Mouse (Mus musculus): Measurements from ENCODE around the gene Pik3r1. TPM values are rescaled to one million over a fixed set of nuclear protein-coding genes. Genes with fewer than 3 reads are reported as not detected.

Pik3r1 gene
- polyA plus RNA-seq, 1 experiment = 11.4 TPM

GRCm38 (mm10) chr13:101784651-101785289 is 16.8 kb upstream of the Pik3r1 start:
- peaks cover 4% of the 10 kb centered on the region; the same call in 1 of the 2 replicates for H3K4me1 ChIP-seq (ENCODE audit: control insufficient read depth, insufficient read depth, insufficient read length, low read length)
- WGBS = 30% methylated on average over 13 of the region's 13 CpGs
- H3K27me3 ChIP-seq (ENCODE audit: control insufficient read depth, insufficient read depth, low read length) = no peaks in the 10 kb centered on the region
- H3K36me3 ChIP-seq (ENCODE audit: control insufficient read depth, insufficient read depth, low read length) = no peaks in the 10 kb centered on the region
- TF ChIP-seq POLR2A (IDR thresholded peaks at IDR 0.05; ENCODE audit: low read depth, low read length) (no peak), CTCF (IDR thresholded peaks at IDR 0.05; ENCODE audit: extremely low read depth, insufficient read length, insufficient replicate concordance, low read depth, low read length) (no peak)
- peak overlapping the region; percentile 41; the same call in 1 of the 2 replicates for H3K27ac ChIP-seq (ENCODE audit: insufficient read depth, low read depth, low read length)
- H3K4me3 ChIP-seq (ENCODE audit: low read depth, low read length) = no peak overlapping the region; the same call in 1 of the 2 replicates

GRCm38 (mm10) chr13:101779011-101779410 is 11.0 kb upstream of the Pik3r1 start:
- Histone ChIP-seq H3K4me1 (ENCODE audit: control insufficient read depth, insufficient read depth, insufficient read length, low read length) (no peaks in the 10 kb centered on the region), H3K27me3 (ENCODE audit: control insufficient read depth, insufficient read depth, low read length) (no peaks in the 10 kb centered on the region), H3K4me3 (ENCODE audit: low read depth, low read length) (no peak overlapping the region), H3K27ac (ENCODE audit: insufficient read depth, low read depth, low read length) (no peak overlapping the region), H3K36me3 (ENCODE audit: control insufficient read depth, insufficient read depth, low read length) (no peaks in the 10 kb centered on the region)
- TF ChIP-seq CTCF (IDR thresholded peaks at IDR 0.05; ENCODE audit: extremely low read depth, insufficient read length, insufficient replicate concordance, low read depth, low read length) (no peak), POLR2A (IDR thresholded peaks at IDR 0.05; ENCODE audit: low read depth, low read length) (no peak)
- 79% methylated on average over 4 of the region's 4 CpGs for WGBS

GRCm38 (mm10) chr13:101777851-101778250 is 9.8 kb upstream of the Pik3r1 start:
- no peak for TF ChIP-seq CTCF (IDR thresholded peaks at IDR 0.05; ENCODE audit: extremely low read depth, insufficient read length, insufficient replicate concordance, low read depth, low read length)
- TF ChIP-seq POLR2A (IDR thresholded peaks at IDR 0.05; ENCODE audit: low read depth, low read length) = no peak
- H3K27me3 ChIP-seq (ENCODE audit: control insufficient read depth, insufficient read depth, low read length) = no peaks in the 10 kb centered on the region
- 77% methylated on average over 3 of the region's 3 CpGs for WGBS
- H3K36me3 ChIP-seq (ENCODE audit: control insufficient read depth, insufficient read depth, low read length) = no peaks in the 10 kb centered on the region
- no peak overlapping the region for H3K27ac ChIP-seq (ENCODE audit: insufficient read depth, low read depth, low read length)
- no peak overlapping the region for H3K4me3 ChIP-seq (ENCODE audit: low read depth, low read length)
- no peaks in the 10 kb centered on the region for H3K4me1 ChIP-seq (ENCODE audit: control insufficient read depth, insufficient read depth, insufficient read length, low read length)

- H3K4me1 ChIP-seq (ENCODE audit: control insufficient read depth, insufficient read depth, insufficient read length, low read length) = peaks cover 2% of the 10 kb centered on the region; the same call in 1 of the 2 replicates
- no peaks in the 10 kb centered on the region for H3K36me3 ChIP-seq (ENCODE audit: control insufficient read depth, insufficient read depth, low read length)
- no peaks in the 10 kb centered on the region for H3K27me3 ChIP-seq (ENCODE audit: control insufficient read depth, insufficient read depth, low read length)
- H3K4me3 ChIP-seq (ENCODE audit: low read depth, low read length) = no peak overlapping the region
- no peak for TF ChIP-seq CTCF (IDR thresholded peaks at IDR 0.05; ENCODE audit: extremely low read depth, insufficient read length, insufficient replicate concordance, low read depth, low read length)
- H3K27ac ChIP-seq (ENCODE audit: insufficient read depth, low read depth, low read length) = no peak overlapping the region
Observed at GRCm38 (mm10) chr13:101771071-101771470, 3.1 kb upstream of the Pik3r1 start.

GRCm38 (mm10) chr13:101769955-101770354 is 1.9 kb upstream of the Pik3r1 start:
- H3K27me3 ChIP-seq (ENCODE audit: control insufficient read depth, insufficient read depth, low read length) = no peaks in the 10 kb centered on the region
- no peak for TF ChIP-seq POLR2A (IDR thresholded peaks at IDR 0.05; ENCODE audit: low read depth, low read length)
- TF ChIP-seq CTCF (IDR thresholded peaks at IDR 0.05; ENCODE audit: extremely low read depth, insufficient read length, insufficient replicate concordance, low read depth, low read length) = no peak
- WGBS = 83% methylated on average over 4 of the region's 4 CpGs

GRCm38 (mm10) chr13:101768630-101768991 is 594 bp upstream of the Pik3r1 start:
- H3K27me3 ChIP-seq (ENCODE audit: control insufficient read depth, insufficient read depth, low read length) = no peaks in the 10 kb centered on the region
- under 1% methylated on average over 17 of the region's 17 CpGs for WGBS
- TF ChIP-seq POLR2A (IDR thresholded peaks at IDR 0.05; ENCODE audit: low read depth, low read length) = no peak
- no peak for TF ChIP-seq CTCF (IDR thresholded peaks at IDR 0.05; ENCODE audit: extremely low read depth, insufficient read length, insufficient replicate concordance, low read depth, low read length)

More at GRCm38 (mm10) chr13:101769955-101770354, 1.9 kb upstream of the Pik3r1 start:
- Histone ChIP-seq H3K4me1 (ENCODE audit: control insufficient read depth, insufficient read depth, insufficient read length, low read length) (peaks cover 4% of the 10 kb centered on the region; the same call in 1 of the 2 replicates), H3K36me3 (ENCODE audit: control insufficient read depth, insufficient read depth, low read length) (no peaks in the 10 kb centered on the region), H3K27ac (ENCODE audit: insufficient read depth, low read depth, low read length) (no peak overlapping the region), H3K4me3 (ENCODE audit: low read depth, low read length) (no peak overlapping the region)

GRCm38 (mm10) chr13:101767013-101767808 is 806 bp downstream of the Pik3r1 start:
- H3K27me3 ChIP-seq (ENCODE audit: control insufficient read depth, insufficient read depth, low read length) = no peaks in the 10 kb centered on the region
- no peaks in the 10 kb centered on the region for H3K36me3 ChIP-seq (ENCODE audit: control insufficient read depth, insufficient read depth, low read length)
- under 1% methylated on average over 60 of the region's 60 CpGs for WGBS
- TF ChIP-seq CTCF (IDR thresholded peaks at IDR 0.05; ENCODE audit: extremely low read depth, insufficient read length, insufficient replicate concordance, low read depth, low read length) (no peak), POLR2A (IDR thresholded peaks at IDR 0.05; ENCODE audit: low read depth, low read length) (0 out of 2 replicates have a peak, but pooled peaks have one; percentile 16)
- peak overlapping the region; percentile 90 for H3K27ac ChIP-seq (ENCODE audit: insufficient read depth, low read depth, low read length)
- peak overlapping the region; percentile 76 for H3K4me3 ChIP-seq (ENCODE audit: low read depth, low read length)
- peaks cover 10% of the 10 kb centered on the region; the same call in 1 of the 2 replicates for H3K4me1 ChIP-seq (ENCODE audit: control insufficient read depth, insufficient read depth, insufficient read length, low read length)

More at GRCm38 (mm10) chr13:101768630-101768991, 594 bp upstream of the Pik3r1 start:
- no peaks in the 10 kb centered on the region for H3K36me3 ChIP-seq (ENCODE audit: control insufficient read depth, insufficient read depth, low read length)
- peaks cover 6% of the 10 kb centered on the region; the same call in 1 of the 2 replicates for H3K4me1 ChIP-seq (ENCODE audit: control insufficient read depth, insufficient read depth, insufficient read length, low read length)
- H3K27ac ChIP-seq (ENCODE audit: insufficient read depth, low read depth, low read length) = peak overlapping the region; percentile 86
- H3K4me3 ChIP-seq (ENCODE audit: low read depth, low read length) = peak overlapping the region; percentile 77

Measured in small intestine, adult 2 months (tissue).